ENCODE assay signal across 29 mouse cellular contexts in the genomic region with DNA sequence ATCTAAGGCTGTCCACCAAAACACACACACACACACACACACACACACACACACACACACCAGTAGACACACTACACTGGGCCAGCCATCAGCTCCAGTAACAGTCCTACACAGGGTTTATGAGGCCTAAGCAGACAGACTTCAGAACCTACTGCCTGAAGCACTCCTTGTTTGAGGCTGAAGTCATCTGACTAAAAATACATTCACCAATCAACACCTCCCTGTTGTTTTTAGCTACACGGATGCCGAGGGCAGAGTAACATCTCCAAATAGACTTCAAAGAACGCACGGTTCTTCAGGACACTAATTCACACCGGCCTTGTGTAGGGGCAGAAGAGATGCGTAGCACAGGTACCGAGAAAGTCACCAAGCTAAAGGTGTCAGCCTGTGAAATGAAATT.
A peak's percentile ranks its signal among the peaks of the same experiment; 100 is the strongest.
DNase-seq lines count a peak whose midpoint lies in the region; ATAC-seq and TF ChIP-seq lines count a peak whose summit lies in the region.
"Had no signal": no experiment of that assay in that cellular context is flagged by ENCODE, and none has a peak within 500 bp of the region (broad histone marks: within the 10 kb centered on the region; RNA-seq: fewer than 3 reads in every experiment).

No protein-coding gene starts in this region.

- peak overlapping the region; percentile 32 for H3K4me2 ChIP-seq in heart, embryonic 13.5 days
- H3K4me2 ChIP-seq: embryonic facial prominence, embryonic 13.5 days; hindbrain, embryonic 14.5 days; limb, embryonic 15.5 days; liver, embryonic 13.5 days; midbrain, embryonic 13.5 days had no signal

- H3K36me3 ChIP-seq in heart, embryonic 13.5 days, result no peaks in the 10 kb centered on the region
- H3K36me3 ChIP-seq: embryonic facial prominence, embryonic 13.5 days; forebrain, embryonic 10.5 days; G1E; limb, embryonic 10.5 days; limb, embryonic 15.5 days; liver, embryonic 13.5 days; midbrain, embryonic 13.5 days had no signal

- ATAC-seq in heart, embryonic 13.5 days (ENCODE audit: extremely low read depth, insufficient number of reproducible peaks, low FRiP score, low TSS enrichment), result no peak; the same call in 1 of the 2 replicates
- ATAC-seq: forebrain, embryonic 16.5 days; intestine, postnatal 0 days; midbrain, embryonic 13.5 days had no signal

- peak overlapping the region; percentile 51 for H3K27ac ChIP-seq in heart, embryonic 13.5 days (replicated peaks)
- H3K27ac ChIP-seq: embryonic facial prominence, embryonic 13.5 days; forebrain, embryonic 10.5 days; hindbrain, embryonic 14.5 days; limb, embryonic 10.5 days; limb, embryonic 15.5 days; liver, embryonic 13.5 days; macrophage; midbrain, embryonic 13.5 days had no signal

- no peaks in the 10 kb centered on the region for H3K9me3 ChIP-seq in heart, embryonic 13.5 days
- H3K9me3 ChIP-seq: embryonic facial prominence, embryonic 13.5 days; forebrain, embryonic 10.5 days; G1E; limb, embryonic 10.5 days; limb, embryonic 15.5 days; liver, embryonic 13.5 days; midbrain, embryonic 13.5 days had no signal

- 38% methylated on average over 7 of the region's 7 CpGs for WGBS in heart, embryonic 13.5 days
- 86% methylated on average over 7 of the region's 7 CpGs for WGBS in lung, adult 2 months

- no peaks in the 10 kb centered on the region for H3K27me3 ChIP-seq in heart, embryonic 13.5 days (replicated peaks)
- H3K27me3 ChIP-seq: embryonic facial prominence, embryonic 13.5 days; limb, embryonic 15.5 days; liver, embryonic 13.5 days; midbrain, embryonic 13.5 days had no signal

- TF ChIP-seq POLR2A in lung, adult 2 months (IDR thresholded peaks at IDR 0.05; ENCODE audit: borderline replicate concordance, extremely low read depth, low read depth, low read length), result no peak

- H3K4me3 ChIP-seq in heart, embryonic 13.5 days, result no peak overlapping the region
- no peak overlapping the region for H3K4me3 ChIP-seq in lung, adult 2 months (replicated peaks; ENCODE audit: extremely low read depth, low read depth, low read length)
- H3K4me3 ChIP-seq: embryonic facial prominence, embryonic 13.5 days; forebrain, embryonic 10.5 days; limb, embryonic 10.5 days; limb, embryonic 15.5 days; liver, embryonic 13.5 days; midbrain, embryonic 13.5 days had no signal

- no peak for TF ChIP-seq CTCF in lung, adult 2 months (IDR thresholded peaks at IDR 0.05; ENCODE audit: insufficient read depth, low read length)

- intact Hi-C loops in heart, postnatal 10 days (cut with DNase I), result no loop called here

- peaks cover 24% of the 10 kb centered on the region for H3K4me1 ChIP-seq in heart, embryonic 13.5 days
- H3K4me1 ChIP-seq in lung, adult 2 months (ENCODE audit: control insufficient read depth, insufficient read depth, low read length), result no peaks in the 10 kb centered on the region
- H3K4me1 ChIP-seq: embryonic facial prominence, embryonic 13.5 days; forebrain, embryonic 10.5 days; liver, embryonic 13.5 days had no signal

- H3K9ac ChIP-seq in heart, embryonic 13.5 days, result no peak overlapping the region
- H3K9ac ChIP-seq: embryonic facial prominence, embryonic 13.5 days; hindbrain, embryonic 14.5 days; limb, embryonic 15.5 days; liver, embryonic 13.5 days; midbrain, embryonic 13.5 days had no signal

- DNase-seq in gastrocnemius, adult 18-20 months (ENCODE audit: low spot score), result peak; percentile 15
- DNase-seq in gastrocnemius, postnatal 10 days, result no peak
- peak; percentile 36 for DNase-seq in heart, adult 8-10 months (ENCODE audit: low spot score)
- DNase-seq in heart, postnatal 4 days, result no peak
- peak; percentile 25 to 41 for DNase-seq in heart, postnatal 10 days
- DNase-seq in lung, adult 2 months, result no peak
- no peak for DNase-seq in right cerebral cortex, adult 18-20 months
- DNase-seq: adrenal gland, postnatal 14 days; cerebellum, adult 11 months; cerebellum, postnatal 10 days; gastrocnemius, postnatal 36 days; kidney, postnatal 14 days; liver, embryonic 13.5 days; lung, adult 18-20 months; lung, postnatal 10 days; right cerebral cortex, postnatal 14 days; spleen, adult 18-20 months; thymus, postnatal 25 days had no signal

Comparison
In these comparisons a context has a peak if more than half of its experiments do, and no peak if none do; other contexts are left out.
1. DNase-seq: peak in gastrocnemius, adult 18-20 months (single experiment), heart, adult 8-10 months (single experiment) and heart, postnatal 10 days (2 of 2); none in gastrocnemius, postnatal 10 days (single experiment), heart, postnatal 4 days (single experiment), lung, adult 2 months (single experiment) and right cerebral cortex, adult 18-20 months (single experiment).